Mouse (Mus musculus): ENCODE data around the gene Fam234a. TPM values are rescaled to one million over a fixed set of nuclear protein-coding genes. Genes with fewer than 3 reads are reported as not detected.
"Not testable (repeated sequence)": the region's sequence is repeated elsewhere in the genome, so short reads cannot be mapped to it uniquely, and the experiment has no call there.

Fam234a gene
- total RNA-seq, 2 experiments from 2014 or later: 65.6 to 86.0 TPM

DNA sequence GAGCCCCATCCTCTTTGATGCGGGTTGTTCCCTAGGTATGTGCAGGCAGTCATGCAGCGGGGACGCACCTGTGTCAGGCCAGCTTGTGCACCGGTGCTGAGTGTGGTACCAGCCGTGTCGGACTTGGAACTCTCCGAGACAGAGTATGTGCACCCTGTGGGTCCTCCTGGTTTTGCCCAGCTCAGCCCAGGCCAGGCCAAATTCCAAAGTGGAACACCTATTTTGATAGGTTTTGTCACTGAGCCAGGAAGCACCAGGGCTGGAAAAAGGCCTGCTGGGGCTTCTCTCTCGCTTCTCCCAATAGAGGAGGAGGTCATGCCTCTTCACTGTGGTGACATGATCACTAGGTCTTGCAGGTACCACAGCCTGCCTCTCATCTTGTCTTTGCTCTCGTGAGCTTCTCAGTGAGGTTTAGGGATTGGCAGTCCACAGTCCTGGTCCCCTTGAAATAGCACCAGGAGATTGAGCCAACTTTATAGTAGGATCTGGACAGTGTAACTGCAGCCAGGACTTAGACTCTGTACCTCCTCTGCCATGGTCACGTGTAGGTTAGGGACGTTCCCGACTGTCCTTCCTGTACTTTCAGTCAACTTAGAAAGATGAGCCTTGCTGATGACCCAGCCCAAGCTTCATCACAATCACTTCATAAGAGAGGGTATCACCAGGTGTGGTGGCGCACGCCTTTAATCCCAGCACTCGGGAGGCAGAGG, 51.4 kb downstream of the Fam234a start:
- H3K4me3 ChIP-seq: no peak overlapping the region
- no peak overlapping the region for H3K27ac ChIP-seq
- TF ChIP-seq CTCF (IDR thresholded peaks at IDR 0.05): no peak
- intact Hi-C loops (cut with DNase I): no loop called here
- no peak for DNase-seq

DNA sequence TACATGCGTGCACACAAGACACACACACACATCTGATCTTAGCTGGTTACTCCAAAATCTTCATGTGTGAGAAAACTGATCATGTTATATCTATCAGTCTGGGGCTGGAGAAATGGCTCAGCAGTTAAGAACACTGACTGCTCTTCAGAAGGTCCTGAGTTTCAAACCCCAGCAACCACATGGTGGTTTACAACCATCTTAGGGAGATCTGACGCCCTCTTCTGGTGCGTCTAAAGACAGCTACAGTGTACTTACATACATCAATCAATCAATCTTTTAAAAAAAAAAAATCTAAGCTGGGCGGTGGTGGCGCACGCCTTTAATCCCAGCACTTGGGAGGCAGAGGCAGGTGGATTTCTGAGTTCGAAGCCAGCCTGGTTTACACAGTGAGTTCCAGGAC, 52.6 kb downstream of the Fam234a start:
- H3K4me3 ChIP-seq; H3K27ac ChIP-seq; intact Hi-C loops (cut with DNase I); DNase-seq: not testable (repeated sequence)

DNA sequence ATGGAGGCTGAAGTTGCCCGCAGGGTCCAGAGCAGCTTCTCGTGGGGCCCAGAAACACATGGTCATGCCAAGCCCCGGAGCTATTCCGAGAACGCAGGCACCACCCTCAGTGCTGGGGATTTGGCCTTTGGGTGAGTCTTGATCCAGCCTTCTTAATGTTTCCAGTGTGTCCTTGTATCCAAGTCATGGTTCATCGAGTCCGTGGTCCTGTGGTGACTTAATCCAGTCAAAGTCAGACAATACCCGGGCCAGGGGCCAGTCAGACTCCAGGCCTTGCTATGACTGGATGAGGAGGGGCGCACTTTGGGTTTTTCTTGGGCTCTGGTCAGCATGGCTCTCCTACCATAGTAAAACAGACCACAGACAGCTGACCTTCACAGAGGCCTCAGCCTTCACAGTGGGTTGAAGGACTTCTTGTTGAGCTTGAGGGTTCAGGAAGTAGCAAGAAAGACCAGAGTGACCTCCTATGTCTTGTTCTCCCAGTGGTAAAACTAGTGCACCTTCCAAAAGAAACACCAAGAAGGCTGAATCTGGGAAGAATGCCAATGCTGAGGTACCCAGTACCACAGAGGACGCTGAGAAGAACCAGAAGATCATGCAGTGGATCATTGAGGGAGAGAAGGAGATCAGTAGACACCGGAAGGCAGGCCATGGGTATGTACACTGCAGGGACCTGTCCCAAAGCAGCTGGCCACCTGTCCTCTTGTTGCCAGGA, 55.8 kb downstream of the Fam234a start:
- Histone ChIP-seq H3K4me3 (no peak overlapping the region), H3K27ac (no peak overlapping the region)
- intact Hi-C loops (cut with DNase I): no loop called here
- no peak for DNase-seq
- no peak for TF ChIP-seq CTCF (IDR thresholded peaks at IDR 0.05)

DNA sequence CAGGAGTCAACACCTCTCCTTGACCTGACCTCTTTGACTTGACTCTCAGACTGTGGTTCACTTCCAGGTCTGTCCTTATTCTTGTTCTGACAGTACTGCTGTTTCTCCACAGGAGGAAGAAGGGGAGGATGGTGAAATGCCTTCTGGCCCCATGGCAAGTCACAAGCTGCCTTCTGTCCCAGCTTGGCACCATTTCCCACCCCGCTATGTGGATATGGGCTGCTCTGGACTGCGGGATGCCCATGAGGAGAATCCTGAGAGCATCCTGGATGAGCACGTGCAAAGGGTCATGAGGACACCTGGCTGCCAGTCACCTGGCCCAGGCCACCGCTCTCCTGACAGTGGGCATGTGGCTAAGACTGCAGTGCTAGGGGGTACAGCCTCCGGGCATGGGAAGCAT, 56.5 kb downstream of the Fam234a start:
- intact Hi-C loops (cut with DNase I): no loop called here

DNA sequence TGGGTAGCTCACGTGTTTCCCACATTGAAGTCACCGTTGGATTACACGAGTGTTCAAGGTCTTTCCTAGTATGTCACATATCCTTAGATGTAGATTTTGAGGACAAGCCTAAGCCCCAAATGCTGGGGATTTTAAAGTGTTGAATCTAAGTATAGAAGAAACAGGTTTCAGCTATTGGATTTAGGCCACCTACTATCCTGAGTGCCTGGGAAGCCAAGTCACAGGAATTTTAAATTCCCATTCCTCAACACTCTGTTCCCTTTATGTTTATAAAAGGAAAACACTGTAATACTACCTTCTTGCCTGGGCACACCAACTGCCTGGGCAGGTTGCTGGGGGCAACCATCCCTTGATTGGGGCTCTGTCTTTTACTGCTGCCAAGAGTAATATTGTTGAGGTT, 62.9 kb downstream of the Fam234a start:
- no peak overlapping the region for H3K4me3 ChIP-seq
- intact Hi-C loops (cut with DNase I): no loop called here
- TF ChIP-seq CTCF (IDR thresholded peaks at IDR 0.05): no peak

More for the DNA sequence above, 56.5 kb downstream of the Fam234a start:
- Histone ChIP-seq H3K4me3 (no peak overlapping the region), H3K27ac (no peak overlapping the region)
- TF ChIP-seq CTCF (IDR thresholded peaks at IDR 0.05): no peak
- DNase-seq: no peak

DNA sequence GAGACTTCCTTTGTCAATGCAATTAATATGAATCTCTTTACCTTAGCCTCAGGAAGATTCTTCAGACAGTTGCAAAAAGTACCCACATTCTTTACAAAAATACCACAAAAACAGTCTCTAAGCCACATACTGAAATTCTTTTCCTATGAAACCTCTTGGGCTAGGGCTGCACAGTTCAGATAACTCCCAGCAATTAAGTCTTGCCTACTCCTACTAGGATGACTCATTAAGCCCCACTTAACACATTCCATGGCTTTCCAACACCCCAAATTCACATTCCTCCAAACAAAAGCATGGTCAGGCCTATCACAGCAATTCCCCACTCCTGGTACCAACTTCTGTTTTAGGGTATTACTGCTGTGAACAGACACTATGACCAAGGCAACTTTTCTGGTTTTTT, 65.4 kb downstream of the Fam234a start:
- TF ChIP-seq CTCF (IDR thresholded peaks at IDR 0.05): no peak
- Histone ChIP-seq H3K27ac (no peak overlapping the region), H3K4me3 (no peak overlapping the region)
- no peak for DNase-seq
- intact Hi-C loops (cut with DNase I): no loop called here

More for the DNA sequence above, 62.9 kb downstream of the Fam234a start:
- H3K27ac ChIP-seq: no peak overlapping the region
- no peak for DNase-seq

DNA sequence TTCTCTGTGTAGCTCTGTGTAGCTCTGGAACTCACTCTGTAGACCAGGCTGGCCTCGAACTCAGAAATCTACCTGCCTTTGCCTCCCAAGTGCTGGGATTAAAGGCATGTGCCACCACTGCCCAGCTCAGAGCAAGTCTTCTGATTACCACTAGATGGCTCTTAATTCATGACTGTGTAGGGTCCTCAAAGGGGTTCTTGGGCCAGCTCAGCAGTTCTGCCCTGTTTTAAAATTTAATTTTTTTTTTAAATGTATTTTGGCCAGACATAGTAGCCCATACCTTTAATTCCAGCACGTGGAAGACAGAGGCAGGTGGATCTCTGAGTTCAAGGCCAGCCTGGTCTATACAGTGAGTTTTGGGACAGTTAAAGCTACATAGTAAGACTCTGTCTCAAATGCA, 68.8 kb downstream of the Fam234a start:
- intact Hi-C loops (cut with DNase I); H3K4me3 ChIP-seq; DNase-seq; H3K27ac ChIP-seq: not testable (repeated sequence)
- peak; percentile 30; the same call in 1 of the 2 replicates for TF ChIP-seq CTCF (IDR thresholded peaks at IDR 0.05)

DNA sequence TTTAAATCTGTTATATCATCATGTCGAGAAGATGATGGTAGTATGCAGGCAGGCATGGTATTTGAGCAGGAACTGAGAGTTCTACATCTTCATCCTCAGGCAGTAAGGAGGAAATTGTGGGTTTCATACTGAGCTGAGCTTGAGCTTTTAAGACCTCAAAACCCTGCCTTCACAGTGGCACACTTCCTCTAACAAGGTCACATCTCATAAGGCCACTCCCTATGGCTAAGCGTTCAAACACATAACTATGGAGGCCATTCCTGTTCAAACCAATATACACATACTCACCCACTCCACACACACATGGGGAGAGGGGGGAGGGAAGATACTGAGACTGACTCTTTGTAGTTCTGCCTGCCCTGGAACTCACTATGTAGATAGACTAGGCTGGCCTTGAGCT, 76.0 kb downstream of the Fam234a start:
- TF ChIP-seq CTCF (IDR thresholded peaks at IDR 0.05): no peak
- no peak overlapping the region for H3K4me3 ChIP-seq
- no peak for DNase-seq
- intact Hi-C loops (cut with DNase I): no loop called here
- H3K27ac ChIP-seq: no peak overlapping the region; the same call in 1 of the 2 replicates

DNA sequence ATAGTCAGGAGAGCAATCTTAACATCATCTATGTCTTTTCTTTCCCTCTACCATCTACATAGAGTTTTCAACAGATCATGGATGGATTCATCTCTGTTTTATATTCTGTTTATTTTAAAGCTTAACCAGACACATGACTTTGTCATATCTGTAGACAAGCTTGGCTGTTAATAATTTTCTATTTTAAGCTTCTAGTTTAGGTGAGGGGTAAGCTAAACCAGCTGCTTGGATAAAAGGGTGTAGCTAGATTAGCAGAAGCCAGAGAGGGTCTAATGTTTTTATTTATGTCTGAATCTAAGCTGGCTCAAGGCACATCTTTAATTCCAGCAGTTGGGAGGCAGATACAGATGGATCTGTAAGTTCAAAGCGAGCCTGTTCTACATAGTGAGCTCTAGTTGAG, 81.3 kb downstream of the Fam234a start:
- peak overlapping the region; percentile 31; the same call in 1 of the 2 replicates for H3K27ac ChIP-seq
- no peak for TF ChIP-seq CTCF (IDR thresholded peaks at IDR 0.05)
- no peak overlapping the region for H3K4me3 ChIP-seq
- intact Hi-C loops (cut with DNase I): no loop called here
- no peak for DNase-seq

Other genes starting within 250 kb of the Fam234a start
- 10 to 100 TPM; 76.3 to 92.0 TPM for gene Rab11fip3, start 174.7 kb downstream of the Fam234a start, total RNA-seq (2021)
- gene Decr2, start 153.9 kb downstream of the Fam234a start, total RNA-seq (2021): 1 to 10 TPM; 2.1 to 3.0 TPM
- 1 to 10 TPM; 1.6 to 2.5 TPM for gene Nme4, start 148.6 kb downstream of the Fam234a start, total RNA-seq (2021)
- gene Tmem8, start 130.9 kb downstream of the Fam234a start, total RNA-seq (2021): under 1 TPM; 0.67 to 0.92 TPM
- 10 to 100 TPM; 54.1 to 73.2 TPM for gene Mrpl28, start 120.7 kb downstream of the Fam234a start, total RNA-seq (2021)
- 10 to 100 TPM; 15.9 TPM for gene Axin1, start 105.6 kb downstream of the Fam234a start, total RNA-seq (2021)
- not detected for gene Pdia2, start 45.2 kb downstream of the Fam234a start, total RNA-seq (2021)
- under 1 TPM; 0.33 to 0.54 TPM for gene Rgs11, start 41.3 kb downstream of the Fam234a start, total RNA-seq (2021)
- gene Arhgdig, start 36.5 kb downstream of the Fam234a start, total RNA-seq (2021): under 1 TPM; 0.53 to 0.64 TPM
- gene Luc7l, start 8.7 kb upstream of the Fam234a start, total RNA-seq (2021): 10 to 100 TPM; 12.6 to 14.5 TPM
- 1 to 10 TPM; 2.3 to 2.6 TPM for gene Neurl1b, start 170.6 kb upstream of the Fam234a start, total RNA-seq (2021)